Mouse (Mus musculus): Measurements from ENCODE around the gene Ttc23. TPM values are rescaled to one million over a fixed set of nuclear protein-coding genes. Genes with fewer than 3 reads are reported as not detected.

The Ttc23 gene
- total and polyA plus RNA-seq, 3 experiments = 0.89 to 2.5 (median 0.93) TPM

- dilution Hi-C loops (cut with MboI; ENCODE audit: extremely low pct_ligation_motif_present, extremely low pct_unique_long_range_greater_than_20kb, low sequenced_read_pairs) = no loop called here
- Histone ChIP-seq H3K4me3 (replicated peaks in 1 of 3; ENCODE audit: low read depth in 2 of 3, low read length in 2 of 3, poor library complexity in 1 of 3) (no peak overlapping the region), H3K27me3 (replicated peaks) (no peaks in the 10 kb centered on the region), H3K4me2 (ENCODE audit: insufficient read depth, low read depth, poor library complexity, severe bottlenecking) (no peak overlapping the region), H3K9ac (ENCODE audit: insufficient read depth, low read depth) (no peak overlapping the region), H3K4me1 (ENCODE audit: control insufficient read depth in 1 of 2, insufficient read depth in 2 of 2) (no peaks in the 10 kb centered on the region), H3K36me3 (replicated peaks in 1 of 2; ENCODE audit: control insufficient read depth in 1 of 2, insufficient read depth in 1 of 2, low read length in 1 of 2) (peaks cover 0 to 32% of the 10 kb centered on the region in 2 experiments), H3K9me3 (replicated peaks; ENCODE audit: low read length) (no peaks in the 10 kb centered on the region), H3K79me2 (replicated peaks; ENCODE audit: control insufficient read depth, extremely low read depth, insufficient read depth, poor library complexity, severe bottlenecking) (no peaks in the 10 kb centered on the region), H3K27ac (ENCODE audit: insufficient read depth, low read depth) (no peak overlapping the region)
- in situ Hi-C loops (cut with MboI; ENCODE audit: low pct_ligation_motif_present, low pct_unique_long_range_greater_than_20kb, low sequenced_read_pairs) = no loop called here
- no peak for DNase-seq (ENCODE audit: extremely low read depth)
- no peak for TF ChIP-seq USF2 (conservative IDR thresholded peaks at IDR 0.05; ENCODE audit: low read depth, low read length)
- no peak for TF ChIP-seq CHD1 (IDR thresholded peaks at IDR 0.05; ENCODE audit: low read depth, low read length)
- TF ChIP-seq CHD2 (IDR thresholded peaks at IDR 0.05; ENCODE audit: low read length) = no peak
- no peak for TF ChIP-seq RCOR1 (conservative IDR thresholded peaks at IDR 0.05; ENCODE audit: low read depth, low read length)
- TF ChIP-seq BHLHE40 (IDR thresholded peaks at IDR 0.05; ENCODE audit: low read depth, low read length) = no peak
- TF ChIP-seq EP300 (IDR thresholded peaks at IDR 0.05; ENCODE audit: low read length) = no peak
- TF ChIP-seq TBP (conservative IDR thresholded peaks at IDR 0.05; ENCODE audit: low read depth, low read length) = no peak
- no peak for TF ChIP-seq USF1 (IDR thresholded peaks at IDR 0.05; ENCODE audit: low read depth, low read length)
- no peak for TF ChIP-seq ETS1 (conservative IDR thresholded peaks at IDR 0.05; ENCODE audit: low read depth, low read length)
- no peak for TF ChIP-seq JUND (conservative IDR thresholded peaks at IDR 0.05; ENCODE audit: low read depth, low read length)
- no peak for TF ChIP-seq ZMIZ1 (IDR thresholded peaks at IDR 0.05; ENCODE audit: low read depth, low read length)
- TF ChIP-seq MAZ (IDR thresholded peaks at IDR 0.05; ENCODE audit: low read depth, low read length) = no peak
- TF ChIP-seq IRF4 (IDR thresholded peaks at IDR 0.05; ENCODE audit: low read depth, low read length) = no peak
- TF ChIP-seq ZKSCAN1 (IDR thresholded peaks at IDR 0.05; ENCODE audit: borderline replicate concordance, low read depth, low read length) = no peak
- no peak for TF ChIP-seq HCFC1 (IDR thresholded peaks at IDR 0.05; ENCODE audit: low read depth, low read length)
- no peak for TF ChIP-seq MXI1 (IDR thresholded peaks at IDR 0.05; ENCODE audit: low read depth, low read length)
- no peak for TF ChIP-seq SMC3 (IDR thresholded peaks at IDR 0.05; ENCODE audit: low read depth, low read length)
- no peak for TF ChIP-seq MAFK (IDR thresholded peaks at IDR 0.05; ENCODE audit: insufficient replicate concordance, low read length)
- TF ChIP-seq ZNF384 (IDR thresholded peaks at IDR 0.05; ENCODE audit: low read depth, low read length) = no peak
Measured at GRCm38 (mm10) chr7:67663981-67664694, 16.9 kb downstream of the Ttc23 start.

- Histone ChIP-seq H3K4me3 (replicated peaks in 1 of 3; ENCODE audit: low read depth in 2 of 3, low read length in 2 of 3, poor library complexity in 1 of 3) (no peak overlapping the region), H3K9me3 (replicated peaks; ENCODE audit: low read length) (peaks cover 3% of the 10 kb centered on the region), H3K9ac (ENCODE audit: insufficient read depth, low read depth) (no peak overlapping the region), H3K27ac (ENCODE audit: insufficient read depth, low read depth) (no peak overlapping the region), H3K4me1 (ENCODE audit: control insufficient read depth in 1 of 2, insufficient read depth in 2 of 2) (no peaks in the 10 kb centered on the region), H3K27me3 (replicated peaks) (no peaks in the 10 kb centered on the region), H3K4me2 (ENCODE audit: insufficient read depth, low read depth, poor library complexity, severe bottlenecking) (no peak overlapping the region), H3K79me2 (replicated peaks; ENCODE audit: control insufficient read depth, extremely low read depth, insufficient read depth, poor library complexity, severe bottlenecking) (no peaks in the 10 kb centered on the region), H3K36me3 (replicated peaks in 1 of 2; ENCODE audit: control insufficient read depth in 1 of 2, insufficient read depth in 1 of 2, low read length in 1 of 2) (peaks cover 0 to 27% of the 10 kb centered on the region in 2 experiments)
- no peak for TF ChIP-seq MAX (IDR thresholded peaks at IDR 0.05; ENCODE audit: low read length)
- peak; percentile 32 to 49; a peak in 3 of 4 replicates for TF ChIP-seq CTCF (conservative IDR thresholded peaks at IDR 0.05 in 1 of 2, IDR thresholded peaks at IDR 0.05 in 1 of 2; ENCODE audit: low read depth in 2 of 2, low read length in 2 of 2)
- DNase-seq (ENCODE audit: extremely low read depth) = no peak
- in situ Hi-C loops (cut with MboI; ENCODE audit: low pct_ligation_motif_present, low pct_unique_long_range_greater_than_20kb, low sequenced_read_pairs) = no loop called here
- dilution Hi-C loops (cut with MboI; ENCODE audit: extremely low pct_ligation_motif_present, extremely low pct_unique_long_range_greater_than_20kb, low sequenced_read_pairs) = no loop called here
Measured at GRCm38 (mm10) chr7:67670965-67671364, 23.8 kb downstream of the Ttc23 start.

Measured in CH12.LX (cell line).